Mouse (Mus musculus) c-Kit-negative CD71-positive TER-119-positive erythroid progenitor cells, embryonic 14.5 days (primary cell): Measurements from ENCODE around the gene Gm47995.
A peak's percentile ranks its signal among the peaks of the same experiment; 100 is the strongest.
"Not testable (repeated sequence)": the region's sequence is repeated elsewhere in the genome, so short reads cannot be mapped to it uniquely, and the experiment has no call there.

Experiments used
- DNase-seq: peaks from one replicate; pipeline ENCODE4 v3.0.0-alpha.2; 2013; ENCODE audit warnings: low read depth, low spot score

Gene Gm47995

DNA sequence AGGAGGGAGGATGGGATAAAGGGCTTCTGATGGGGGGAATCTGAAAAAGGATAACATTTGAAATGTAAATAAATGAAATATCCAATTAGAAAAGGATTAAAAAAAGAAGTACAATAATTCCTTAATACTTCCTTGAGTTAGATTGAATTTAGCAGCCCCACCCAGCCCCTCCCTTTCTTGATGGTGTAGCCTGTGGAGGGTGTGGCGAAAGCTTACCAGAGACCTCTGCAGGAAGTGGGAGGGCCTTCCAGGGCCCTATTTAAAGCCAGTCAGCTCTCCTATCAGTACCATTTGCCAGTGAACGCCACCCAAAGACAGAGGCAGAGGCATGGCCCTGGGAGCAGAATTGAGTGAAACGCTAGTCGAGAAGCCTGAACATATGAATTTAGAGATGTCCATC, at the start of gene Gm47995:
Gene Gm47995 (plus strand): TSS at position 329 of the 400 bp plus-strand sequence.
- DNase-seq: peak; percentile 68

DNA sequence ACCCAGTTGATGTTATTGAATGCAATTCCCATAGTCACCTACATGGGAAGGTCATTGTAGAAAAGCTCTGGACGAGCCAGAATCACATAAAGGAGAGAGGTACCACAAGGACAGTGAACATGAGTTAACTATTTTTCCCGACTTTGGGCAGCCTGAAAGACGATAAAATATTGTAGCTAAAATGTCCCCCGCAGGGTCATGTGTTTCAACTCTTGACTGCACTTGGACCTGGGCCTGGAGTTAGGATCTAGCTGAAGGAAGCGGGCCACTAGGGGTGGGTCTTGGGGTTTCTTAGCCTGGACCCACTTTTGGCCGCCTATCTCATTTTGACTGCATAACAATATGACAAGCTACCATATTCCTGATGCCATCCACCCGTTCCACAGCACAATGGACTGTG, 48.0 kb upstream of the Gm47995 start:
- DNase-seq: no peak

DNA sequence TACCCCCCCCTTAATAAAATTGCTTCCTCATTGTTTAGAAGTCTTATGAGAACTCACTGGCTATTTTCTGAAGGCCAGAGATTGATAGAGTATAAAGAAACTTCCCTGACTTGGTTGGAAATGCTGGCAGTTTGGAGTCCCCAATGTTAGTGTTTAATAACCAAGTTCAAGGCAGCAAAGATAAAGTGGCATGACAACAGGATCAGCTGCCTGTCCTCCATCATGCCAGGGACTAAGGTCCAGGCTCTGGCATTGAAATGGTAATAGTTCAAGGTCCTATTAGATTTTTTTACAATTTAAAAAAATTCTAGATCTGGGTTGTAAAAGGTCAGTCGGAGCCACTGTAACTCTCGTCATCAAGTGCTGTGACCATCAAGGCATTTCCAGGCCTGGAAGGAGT, 47.2 kb upstream of the Gm47995 start:
- DNase-seq: no peak

DNA sequence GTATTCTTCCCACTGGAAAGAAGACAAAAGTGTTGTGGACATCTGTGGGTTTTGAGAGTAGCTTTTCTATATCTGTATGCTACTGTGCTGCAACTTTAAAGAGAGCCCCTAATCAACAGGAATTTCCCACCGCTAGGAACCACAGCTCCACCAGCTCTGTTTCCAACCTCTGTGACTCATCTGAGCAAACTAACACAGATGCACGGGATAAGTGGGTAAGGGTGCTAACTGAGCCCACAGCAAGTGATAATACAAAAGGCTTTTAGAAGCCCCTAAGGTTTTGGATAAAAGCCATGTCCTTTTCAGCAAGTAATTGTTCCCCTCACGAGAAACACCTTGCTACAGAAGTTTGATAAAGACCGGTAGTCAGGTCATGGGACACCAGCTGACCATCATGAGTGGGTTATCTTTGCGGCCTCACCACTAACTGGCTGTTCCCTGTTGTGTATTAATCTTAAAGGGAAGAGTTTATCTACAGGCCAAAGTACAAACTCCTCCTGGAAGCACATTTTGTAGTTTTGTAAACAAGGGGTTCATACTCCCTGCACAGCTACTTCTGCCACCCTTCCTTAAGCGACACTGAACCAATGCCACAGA, 45.1 kb upstream of the Gm47995 start:
- DNase-seq: no peak

DNA sequence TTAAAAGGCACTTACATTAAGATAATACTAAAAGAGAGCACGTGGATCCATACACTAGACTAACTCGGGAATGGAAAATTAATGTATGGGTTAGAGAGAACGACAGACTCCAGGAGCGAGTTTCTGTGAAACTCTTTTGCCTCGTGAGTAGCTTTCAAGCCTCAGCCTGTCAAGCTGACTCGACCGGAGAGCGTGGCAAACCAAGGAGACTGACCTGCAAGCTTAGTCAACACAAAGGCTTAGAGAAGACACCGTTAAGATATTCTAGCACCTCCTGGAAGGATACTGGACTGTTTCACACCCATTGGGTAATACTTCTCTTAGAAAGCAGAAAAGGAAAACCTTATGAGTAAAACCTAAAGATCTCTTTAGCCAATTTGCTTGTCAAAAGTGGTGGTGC, 44.1 kb upstream of the Gm47995 start:
- DNase-seq: not testable (repeated sequence)

DNA sequence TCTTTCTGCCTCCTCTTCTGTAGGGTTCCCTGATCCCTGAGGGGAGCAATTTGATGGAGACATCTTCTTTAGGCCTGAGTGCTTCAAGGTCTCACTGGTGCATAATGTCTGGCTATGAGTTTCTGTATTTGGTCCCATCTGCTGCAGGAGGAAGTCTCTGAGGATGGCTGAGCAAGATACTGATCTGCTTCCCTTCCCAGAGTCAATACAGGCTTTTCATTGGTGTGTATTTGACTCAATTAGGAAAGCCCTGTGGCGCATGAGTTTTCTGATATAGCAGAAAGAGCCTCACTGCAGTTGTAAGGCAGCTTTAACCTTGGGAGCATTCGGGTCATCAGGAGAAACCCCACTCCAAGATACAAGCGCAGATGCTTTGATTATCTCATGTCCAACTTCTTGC, 42.1 kb upstream of the Gm47995 start:
- DNase-seq: no peak

DNA sequence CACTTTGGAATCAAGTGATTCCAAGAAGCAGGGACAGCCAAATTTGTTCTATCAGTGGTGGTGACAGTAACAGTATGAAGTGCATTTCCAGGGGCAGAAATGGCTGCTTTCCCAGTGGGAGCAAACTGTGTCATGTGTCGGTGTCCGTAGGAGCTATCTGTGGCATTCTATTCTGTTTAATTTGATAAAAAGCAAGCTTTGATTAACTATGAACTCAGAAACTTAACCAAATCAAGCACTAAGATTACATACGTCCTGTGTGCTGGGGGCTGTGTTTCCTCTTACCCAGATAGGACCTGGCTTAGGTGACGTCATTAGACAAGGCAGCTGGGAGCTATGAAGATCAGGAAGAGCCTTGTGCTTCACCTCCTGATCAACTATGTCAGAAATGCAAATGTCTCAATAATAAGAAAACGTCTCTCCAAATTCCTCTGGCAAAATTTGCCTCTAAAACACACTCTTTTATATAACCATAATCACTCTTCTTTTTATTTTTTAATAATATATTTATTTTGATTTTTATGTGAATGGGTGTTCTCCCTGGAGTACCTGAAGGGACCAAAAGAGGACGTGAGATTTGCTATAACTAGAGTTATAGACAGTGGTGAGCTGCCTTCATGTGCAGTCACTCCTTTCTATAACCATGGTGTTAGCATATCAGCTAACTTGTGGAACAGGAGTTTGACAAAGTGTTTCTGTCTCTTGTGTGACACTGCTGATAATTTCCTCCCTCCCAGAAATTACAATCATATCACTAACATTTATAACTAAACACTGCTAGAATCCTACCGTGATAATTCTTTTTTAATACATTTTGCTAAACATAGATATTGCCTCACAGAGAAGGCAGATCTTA, 41.2 kb upstream of the Gm47995 start:
- no peak for DNase-seq

DNA sequence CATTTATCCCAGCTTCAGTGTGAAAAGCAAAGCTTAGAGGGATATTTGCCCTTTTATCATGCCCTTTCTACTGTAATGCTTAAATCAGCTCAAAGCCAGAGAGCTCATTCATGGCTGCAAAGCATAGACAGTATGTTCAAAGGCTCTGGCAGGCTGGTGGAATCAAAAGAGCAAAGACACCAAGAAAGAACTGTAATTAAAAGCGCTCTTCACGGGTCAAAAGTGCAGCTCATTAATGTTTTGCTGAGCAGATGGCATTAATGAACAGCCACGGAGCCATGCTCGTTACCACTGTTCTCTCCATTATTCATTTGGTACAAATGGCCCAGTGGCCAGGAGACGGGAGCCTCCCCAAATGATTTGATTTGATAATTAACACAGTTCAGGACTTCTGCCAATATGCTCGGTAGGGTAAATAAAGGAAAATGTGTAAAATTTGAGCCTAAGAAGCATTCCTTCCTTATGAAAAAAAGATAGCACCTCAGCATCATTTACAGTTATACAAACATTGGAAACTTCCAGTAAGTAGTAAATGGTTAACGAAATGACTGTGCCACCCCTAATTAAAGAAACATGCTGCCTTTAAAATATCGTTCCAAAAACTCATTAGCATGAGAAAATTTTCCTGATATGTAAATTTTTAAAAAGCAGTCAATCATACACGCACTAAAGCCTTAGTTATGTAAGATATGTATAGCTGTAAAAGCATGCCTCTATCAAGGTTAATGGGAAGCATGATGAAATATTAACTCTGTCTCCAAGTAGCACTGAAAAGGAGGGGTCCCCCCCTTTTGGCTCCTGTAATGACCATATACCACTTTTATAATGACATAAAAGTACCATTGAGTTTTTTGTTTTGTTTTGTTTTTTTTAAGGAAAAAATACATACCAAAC, 40.0 kb upstream of the Gm47995 start:
- DNase-seq: no peak

DNA sequence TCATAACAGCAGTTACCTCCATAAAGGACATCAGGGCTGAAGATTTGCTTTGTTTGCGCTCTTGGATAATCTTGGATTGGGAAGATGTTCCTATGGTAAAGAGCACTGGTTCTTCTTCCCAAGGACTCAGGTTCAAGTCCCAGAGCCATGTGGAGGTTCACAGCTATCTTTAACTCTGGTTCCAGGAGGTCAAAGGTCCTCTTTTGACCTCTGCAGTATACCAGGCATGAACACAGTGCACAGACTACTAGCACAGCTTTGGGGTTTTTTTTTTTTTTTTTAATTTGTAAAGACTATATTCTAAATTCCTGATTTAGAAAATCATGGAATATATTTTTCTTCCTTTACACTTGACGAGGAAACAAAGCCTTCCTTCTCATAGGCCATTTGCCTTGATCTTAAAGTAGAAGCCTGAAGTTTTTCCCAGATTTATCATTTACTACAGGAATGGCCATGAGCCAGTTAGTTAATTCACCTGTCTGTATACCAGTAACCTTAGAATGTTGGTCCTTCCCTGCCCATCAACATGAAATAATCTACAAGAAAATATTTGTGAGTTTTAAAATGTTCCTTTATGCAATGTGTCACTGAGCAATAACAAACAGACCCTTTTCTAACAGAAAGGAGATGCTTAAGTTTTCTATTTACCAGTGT, 39.3 kb upstream of the Gm47995 start:
- no peak for DNase-seq

DNA sequence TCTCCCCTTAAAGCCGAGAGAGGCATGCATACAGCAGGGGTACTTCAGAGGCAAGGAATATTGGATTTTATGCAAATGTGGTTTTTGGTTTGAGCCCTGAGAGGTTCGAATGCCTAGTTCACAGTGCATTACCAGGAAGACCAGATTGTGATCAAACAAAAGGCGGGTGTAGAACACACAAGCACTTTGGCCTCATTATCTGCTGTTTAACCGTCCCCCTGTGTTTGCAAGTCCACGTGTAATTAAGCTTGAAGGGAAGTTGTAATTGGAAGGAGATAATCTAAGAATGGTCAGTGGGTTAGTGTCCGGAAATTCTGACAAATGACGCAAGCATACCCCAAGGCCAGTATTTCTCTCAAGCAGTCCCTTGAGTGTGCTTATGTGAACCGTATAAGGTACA, 32.2 kb upstream of the Gm47995 start:
- no peak for DNase-seq

DNA sequence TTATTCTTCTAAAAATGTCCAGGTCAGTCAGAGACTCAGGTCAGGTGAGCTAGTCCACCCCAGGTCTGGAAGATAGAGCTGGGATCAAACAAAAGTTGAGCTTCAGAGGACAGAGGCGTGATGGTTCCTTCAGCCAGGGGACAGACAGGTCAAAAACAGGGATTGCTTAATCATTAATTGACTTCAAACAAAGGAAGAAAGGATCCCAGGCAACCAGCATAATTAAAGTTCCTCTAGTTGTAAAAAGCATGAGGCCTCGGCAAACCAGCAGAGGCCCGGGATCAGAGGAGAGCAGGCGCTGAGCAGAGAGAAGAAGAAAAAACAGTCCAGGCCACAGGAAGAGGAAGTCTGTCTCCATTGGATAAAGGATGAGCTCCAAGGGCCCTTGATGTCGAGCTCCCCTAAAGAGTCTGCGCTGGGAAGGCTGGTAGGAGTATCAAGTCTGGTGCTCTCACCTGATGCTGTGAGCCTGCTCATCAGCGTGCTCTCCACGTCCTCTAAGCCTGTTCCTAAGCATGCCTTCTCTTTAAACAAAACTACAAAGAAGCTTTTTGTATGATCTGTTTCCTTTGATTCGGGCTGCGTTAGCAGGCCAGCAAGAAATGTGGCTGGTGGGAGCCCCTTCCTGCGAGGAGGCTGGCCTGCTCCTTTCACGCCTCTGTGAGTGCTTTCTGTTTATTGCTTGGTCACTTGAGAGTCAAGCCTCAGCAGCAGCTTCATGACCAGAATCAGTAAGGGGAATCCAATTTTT, 30.8 kb upstream of the Gm47995 start:
- DNase-seq: no peak

DNA sequence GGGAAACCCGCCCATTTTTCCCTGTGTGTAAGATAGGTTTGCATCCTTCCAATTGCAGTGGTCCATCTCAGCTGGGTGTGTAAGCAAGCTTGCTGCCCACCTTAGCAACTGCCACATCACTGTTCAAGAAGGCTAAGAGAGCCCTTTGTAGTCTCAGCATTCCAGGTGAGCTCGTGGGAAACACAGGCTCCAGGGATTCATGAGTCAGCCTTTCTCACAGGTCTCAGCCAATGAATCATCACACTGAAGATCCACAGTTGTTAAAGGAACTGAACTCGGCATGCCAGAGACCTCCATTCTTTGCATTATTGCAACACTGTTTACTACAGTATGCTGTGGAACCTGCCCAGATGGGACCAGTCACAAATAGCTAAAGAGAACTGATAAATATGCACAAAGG, 29.6 kb upstream of the Gm47995 start:
- no peak for DNase-seq

DNA sequence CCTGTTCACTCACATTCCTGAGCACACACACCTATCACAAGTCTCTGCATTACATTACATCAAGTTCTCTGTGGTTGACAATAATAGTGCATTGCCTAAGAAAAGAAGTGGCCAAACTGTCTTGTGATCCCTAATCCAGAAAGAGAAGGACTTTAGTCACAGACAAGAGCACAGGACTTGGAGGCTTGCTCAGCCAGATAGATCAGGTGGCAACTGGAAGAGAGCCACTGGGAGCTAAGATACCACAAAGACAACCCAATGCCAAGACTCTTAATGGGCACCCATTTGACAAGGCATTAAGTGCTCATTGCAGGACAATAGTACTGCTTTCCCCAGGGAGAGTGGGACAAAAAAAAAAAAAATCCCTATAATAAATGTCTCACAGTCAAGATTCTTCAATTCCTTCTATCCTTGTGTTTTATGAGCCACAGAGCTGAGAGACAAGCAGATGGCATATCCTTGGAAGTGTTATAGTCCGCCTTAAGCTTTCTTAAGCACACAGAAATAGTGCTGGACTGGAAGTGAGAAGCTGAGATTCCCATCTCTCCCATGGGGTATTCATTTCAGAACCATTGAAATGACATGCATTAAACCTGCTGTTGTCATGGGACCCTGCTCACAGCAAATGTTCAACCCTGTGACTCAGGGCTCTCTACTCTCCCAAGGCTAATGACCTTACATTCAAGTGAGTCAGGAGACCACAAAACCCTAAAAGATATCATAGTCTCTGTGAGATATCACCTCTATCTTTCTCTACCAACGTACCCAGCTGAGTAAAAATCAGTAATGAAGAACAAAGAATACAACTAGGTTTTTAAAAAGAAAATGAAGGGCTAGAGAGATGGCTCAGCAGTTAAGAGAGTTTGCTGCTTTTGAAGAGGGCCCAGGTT, 26.4 kb upstream of the Gm47995 start:
- no peak for DNase-seq

DNA sequence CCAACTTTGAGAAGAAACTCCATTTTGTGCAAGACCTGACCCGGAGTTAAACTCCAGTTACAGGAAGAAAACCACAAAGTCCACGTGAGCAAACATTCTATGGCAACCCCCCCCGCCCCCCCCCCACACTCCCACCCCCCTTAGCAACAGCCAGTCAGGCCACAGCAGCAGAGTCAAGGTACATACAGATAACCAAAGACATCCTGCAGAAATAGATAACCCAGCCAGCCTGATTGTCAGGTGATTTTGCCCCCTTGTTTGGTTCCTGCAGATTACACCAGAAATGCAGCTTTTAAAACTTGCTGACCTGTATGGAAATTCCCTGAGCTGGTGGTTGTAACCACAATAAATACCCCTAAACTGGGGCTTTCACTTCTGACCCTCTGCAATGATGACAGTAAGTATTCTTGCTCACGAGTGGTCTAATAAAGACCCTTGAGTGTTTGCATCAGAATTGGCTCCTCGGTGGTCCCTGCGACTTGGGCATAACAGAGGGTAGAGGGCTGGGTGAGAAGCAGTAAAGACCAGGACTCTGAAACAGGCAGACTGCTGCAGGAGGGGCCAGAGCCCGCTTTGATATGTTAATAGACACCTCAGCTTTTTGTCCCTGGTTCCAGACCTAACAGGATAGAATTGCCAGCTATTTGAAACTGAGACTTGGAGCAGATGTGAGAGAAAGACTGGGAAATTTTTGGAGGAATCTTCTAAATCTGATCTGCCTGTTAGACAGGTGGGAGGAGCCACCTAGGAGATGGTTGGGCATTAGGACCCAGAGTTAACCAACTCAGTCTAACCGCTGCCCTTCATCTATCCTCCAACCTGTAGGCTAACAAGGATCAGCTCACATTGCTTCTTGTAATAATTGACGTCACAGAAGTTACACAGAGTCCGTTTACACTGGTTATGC, 21.0 kb upstream of the Gm47995 start:
- peak; percentile 58 for DNase-seq

DNA sequence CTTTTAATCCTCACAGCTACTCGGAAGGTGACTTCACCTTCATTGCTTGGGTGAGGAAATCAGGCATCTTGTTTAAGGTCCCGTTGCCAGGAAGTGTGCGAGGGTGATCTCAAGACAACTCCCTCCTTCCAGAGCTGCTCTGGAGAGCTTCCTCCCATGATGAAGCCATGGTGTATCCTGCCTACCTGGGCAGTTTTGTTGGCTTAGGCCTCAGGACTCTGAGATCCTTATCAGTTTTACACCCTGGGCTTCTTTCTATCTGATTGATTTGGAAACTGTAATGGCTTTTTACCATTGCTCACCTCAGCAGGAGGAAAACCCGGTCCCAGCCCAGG, 20.3 kb upstream of the Gm47995 start:
- DNase-seq: no peak

DNA sequence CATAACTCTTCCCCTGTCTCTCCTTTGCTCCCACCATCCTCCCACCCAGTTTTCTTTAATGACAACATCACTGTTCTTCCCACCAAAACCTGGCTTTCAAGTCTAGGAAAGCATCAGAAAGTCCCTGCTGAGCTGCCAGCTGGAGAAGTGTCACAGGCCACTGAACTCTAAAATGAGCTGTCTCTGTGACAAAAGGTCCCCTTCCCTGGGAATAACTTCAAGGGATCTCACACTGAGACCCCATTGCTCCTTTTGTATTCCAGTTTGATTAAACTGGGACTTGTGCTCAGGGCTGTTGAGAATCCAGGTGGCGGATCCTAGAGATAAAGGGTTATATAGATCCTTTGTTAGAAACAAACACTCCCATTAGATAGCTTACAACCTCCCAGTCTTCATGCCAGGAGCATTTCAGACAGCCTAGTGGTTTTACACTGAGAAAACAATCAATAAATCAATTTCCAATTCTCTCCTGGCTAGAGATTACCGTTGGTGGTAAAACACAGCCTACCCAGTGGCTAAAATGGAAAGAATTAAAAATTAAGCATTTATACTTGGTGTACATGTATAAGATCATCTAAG, 19.7 kb upstream of the Gm47995 start:
- no peak for DNase-seq

DNA sequence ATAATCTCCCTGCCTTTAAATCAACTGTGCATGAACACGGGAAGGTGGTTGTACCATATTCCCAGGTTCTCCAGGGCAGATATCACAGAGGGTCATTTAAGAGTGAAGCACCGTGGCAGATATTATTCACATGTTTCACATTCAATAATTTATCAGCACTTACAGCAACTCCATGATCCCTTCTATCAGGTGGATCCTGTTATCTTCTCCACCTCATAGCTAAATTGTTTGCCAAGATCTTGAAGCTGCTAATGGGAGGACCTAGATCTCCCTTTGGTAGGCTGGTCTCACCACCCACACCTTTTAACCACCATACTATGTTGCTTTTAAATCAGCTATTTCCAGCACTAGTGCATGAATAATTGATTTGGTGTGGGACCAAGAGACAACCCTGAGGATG, 18.1 kb upstream of the Gm47995 start:
- no peak for DNase-seq

DNA sequence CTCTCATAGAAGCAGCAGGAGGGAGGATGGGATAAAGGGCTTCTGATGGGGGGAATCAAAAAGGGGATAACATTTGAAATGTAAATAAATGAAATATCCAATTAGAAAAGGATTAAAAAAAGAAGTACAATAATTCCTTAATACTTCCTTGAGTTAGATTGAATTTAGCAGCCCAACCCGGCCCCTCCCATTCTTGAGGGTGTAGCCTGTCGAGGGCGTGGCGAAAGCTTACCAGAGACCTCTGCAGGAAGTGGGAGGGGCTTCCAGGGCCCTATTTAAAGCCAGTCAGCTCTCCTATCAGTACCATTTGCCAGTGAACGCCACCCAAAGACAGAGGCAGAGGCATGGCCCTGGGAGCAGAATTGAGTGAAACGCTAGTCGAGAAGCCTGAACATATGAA, 16.0 kb upstream of the Gm47995 start, which contains the start of gene Gm47985:
Gene Gm47985 (plus strand): TSS at position 272 of the 400 bp plus-strand sequence.
- not testable (repeated sequence) for DNase-seq

DNA sequence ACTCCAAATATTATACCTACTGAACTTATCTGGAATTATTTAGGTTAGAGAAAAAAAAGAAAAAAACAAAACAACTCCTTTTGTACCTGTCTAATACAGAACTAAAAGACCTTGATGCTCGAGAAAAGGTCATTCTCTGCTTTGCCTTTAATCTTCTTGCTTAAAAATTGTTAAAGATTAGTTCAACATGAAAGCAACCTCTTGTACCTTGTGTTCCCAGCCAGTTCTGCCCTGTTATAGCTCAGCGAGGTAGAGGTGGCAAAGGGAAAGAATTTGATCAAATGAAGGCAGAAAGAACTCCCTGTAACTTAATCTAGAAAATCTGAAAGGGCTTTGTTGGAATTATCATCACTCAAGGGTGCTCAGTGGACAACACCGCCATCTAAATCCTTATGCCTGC, 12.1 kb upstream of the Gm47995 start:
- not testable (repeated sequence) for DNase-seq
